Mouse (Mus musculus) Muller cell, postnatal 12 days (primary cell): Measurements from ENCODE around the gene Vwc2.
A peak's percentile ranks its signal among the peaks of the same experiment; 100 is the strongest.

ENCODE experiments used
- DNase-seq: peaks from one replicate; pipeline ENCODE4 v3.0.0-alpha.2; 2015; ENCODE audit errors: inconsistent ontology term

Vwc2 gene

DNA sequence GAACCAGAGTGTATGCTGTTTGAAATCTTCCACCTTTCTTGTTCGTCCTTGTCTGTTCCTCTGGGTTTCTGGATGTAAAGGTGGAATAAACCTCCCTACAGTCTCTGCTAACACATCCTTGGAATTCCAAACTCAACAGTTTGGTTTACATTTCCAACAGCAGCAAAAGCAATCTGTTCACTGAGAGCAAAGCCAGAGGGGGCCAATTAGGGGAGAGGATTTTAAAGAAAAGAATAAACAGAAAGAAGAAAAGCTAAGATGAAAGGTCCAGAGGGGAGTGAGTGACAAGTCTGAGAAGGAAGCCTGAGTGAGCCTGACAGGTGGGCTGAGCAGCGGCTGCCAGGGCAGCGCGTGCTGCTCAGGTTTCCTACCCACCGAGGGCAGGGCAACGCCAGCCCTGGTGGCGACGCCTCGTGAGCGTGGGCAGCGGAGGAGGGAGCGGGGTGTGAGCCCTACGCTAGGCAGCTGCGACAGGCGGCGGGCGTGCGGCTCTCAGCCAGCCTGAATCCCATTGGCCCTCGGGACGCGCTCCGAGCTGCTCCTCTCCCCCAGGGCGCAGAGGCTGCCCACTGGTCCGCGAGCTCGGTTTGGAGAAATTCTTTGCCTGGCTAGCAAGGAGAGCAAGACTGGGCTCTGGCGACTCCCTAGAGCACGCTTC, at the start of gene Vwc2:
Gene Vwc2, plus strand, starts transcription at position 648 of the 658 bp plus-strand sequence.
- DNase-seq = peak; percentile 62

- DNase-seq = peak; percentile 3
Observed at GRCm38 (mm10) chr11:11088162-11088756, 25.8 kb upstream of the Vwc2 start.

DNA sequence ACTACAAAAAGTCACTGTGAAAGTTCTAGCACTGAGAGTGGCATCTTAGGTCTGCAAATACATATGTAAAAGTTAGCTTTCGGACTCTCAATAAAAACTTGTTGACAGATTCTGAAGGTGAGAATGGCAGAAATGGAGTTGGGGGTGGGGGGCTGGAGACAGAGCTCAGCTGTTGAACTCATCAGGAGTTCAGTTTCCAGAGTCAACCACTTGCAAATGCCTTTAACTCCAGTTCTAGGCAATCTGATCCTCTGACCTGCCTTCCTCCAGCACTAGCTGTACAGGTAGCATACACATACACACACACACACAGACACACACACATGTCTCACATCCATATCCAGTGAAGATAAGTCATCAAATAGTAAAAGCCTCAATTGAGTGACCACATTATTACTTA, 16.4 kb upstream of the Vwc2 start:
- DNase-seq = no peak

- DNase-seq = no peak
Observed at GRCm38 (mm10) chr11:11098282-11098681, 15.7 kb upstream of the Vwc2 start.

DNA sequence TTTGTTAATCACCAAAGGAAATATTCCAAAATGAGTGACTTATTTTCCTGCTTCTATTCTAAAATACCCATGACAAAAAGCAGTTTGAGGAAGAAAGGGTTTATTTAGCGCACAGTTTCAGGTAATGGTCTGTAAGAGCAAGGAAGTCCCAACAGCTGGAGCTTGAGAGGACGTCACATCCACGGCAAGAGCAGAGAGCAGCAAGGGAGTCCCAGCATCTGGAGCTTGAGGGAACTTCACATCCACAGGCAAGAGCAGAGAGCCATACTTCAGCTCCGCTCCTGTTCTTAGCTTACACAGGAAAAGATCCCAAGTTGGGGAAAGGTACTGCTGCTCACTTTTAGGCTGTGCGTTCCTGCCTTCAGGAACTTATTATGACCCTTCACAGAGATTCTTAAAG, 15.0 kb upstream of the Vwc2 start:
- no peak for DNase-seq

DNA sequence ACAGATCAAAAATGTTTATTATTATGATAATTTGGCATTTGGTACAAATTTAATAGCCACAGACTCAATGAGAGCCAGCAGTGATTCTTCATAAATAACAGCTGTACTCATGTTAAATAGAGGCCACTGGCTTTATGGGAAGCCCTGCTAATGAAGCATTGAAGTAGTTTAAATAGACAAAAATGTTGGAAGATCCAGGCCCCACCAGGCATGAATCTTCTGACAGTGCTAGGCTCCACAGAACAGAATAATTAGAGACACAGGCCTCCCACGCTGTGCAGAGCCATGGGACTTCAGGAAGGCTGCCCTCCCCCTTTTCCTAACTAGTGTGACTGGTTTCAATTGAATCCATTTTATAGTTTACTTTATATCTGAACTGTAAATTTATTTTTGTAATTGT, 11.8 kb upstream of the Vwc2 start:
- no peak for DNase-seq

- DNase-seq = peak; percentile 73
Observed at GRCm38 (mm10) chr11:11102620-11103019, 11.4 kb upstream of the Vwc2 start.

- DNase-seq = no peak
Observed at GRCm38 (mm10) chr11:11108922-11109321, 5.1 kb upstream of the Vwc2 start.

DNA sequence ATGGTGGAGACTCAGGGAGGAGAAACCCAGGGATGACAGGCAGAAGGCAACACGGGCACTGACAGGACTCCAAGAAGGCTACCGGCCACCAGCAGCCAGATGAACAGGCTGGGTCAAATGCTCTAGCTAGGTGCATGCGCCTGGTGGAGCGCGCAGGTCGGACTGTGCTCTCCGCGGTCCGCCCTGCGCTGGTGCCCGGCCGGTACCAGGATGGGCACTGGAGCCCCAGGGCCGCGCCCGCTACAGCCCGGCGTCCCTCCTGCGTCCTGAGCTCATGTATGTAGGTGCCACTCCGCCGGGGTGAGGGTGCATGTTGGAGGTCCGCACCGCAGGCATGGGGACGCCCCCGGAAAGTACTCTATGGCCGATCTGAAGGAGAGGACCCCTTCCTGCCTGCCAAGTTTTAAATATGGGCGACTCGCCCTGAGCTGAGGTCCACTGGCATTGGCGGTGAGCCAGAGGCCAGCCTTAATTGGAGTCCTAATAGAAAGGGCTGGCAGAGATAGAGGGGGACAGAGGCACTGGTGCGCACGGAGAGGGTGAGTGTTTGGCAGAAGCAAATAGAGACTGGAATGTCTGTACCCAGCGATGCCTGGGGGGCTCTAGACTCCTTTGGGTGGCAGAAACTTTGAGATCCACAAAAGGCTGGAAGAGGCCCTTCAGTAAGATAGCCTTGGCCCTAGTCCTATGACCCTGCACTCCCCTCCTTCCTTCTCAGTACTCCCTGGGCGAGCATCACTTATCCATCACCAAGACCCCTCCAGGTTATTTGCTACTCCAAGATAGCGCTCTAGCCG, 409 bp downstream of the Vwc2 start:
- DNase-seq = peak; percentile 43

GRCm38 (mm10) chr11:11115031-11115647, 1.1 kb downstream of the Vwc2 start:
- DNase-seq = no peak

DNA sequence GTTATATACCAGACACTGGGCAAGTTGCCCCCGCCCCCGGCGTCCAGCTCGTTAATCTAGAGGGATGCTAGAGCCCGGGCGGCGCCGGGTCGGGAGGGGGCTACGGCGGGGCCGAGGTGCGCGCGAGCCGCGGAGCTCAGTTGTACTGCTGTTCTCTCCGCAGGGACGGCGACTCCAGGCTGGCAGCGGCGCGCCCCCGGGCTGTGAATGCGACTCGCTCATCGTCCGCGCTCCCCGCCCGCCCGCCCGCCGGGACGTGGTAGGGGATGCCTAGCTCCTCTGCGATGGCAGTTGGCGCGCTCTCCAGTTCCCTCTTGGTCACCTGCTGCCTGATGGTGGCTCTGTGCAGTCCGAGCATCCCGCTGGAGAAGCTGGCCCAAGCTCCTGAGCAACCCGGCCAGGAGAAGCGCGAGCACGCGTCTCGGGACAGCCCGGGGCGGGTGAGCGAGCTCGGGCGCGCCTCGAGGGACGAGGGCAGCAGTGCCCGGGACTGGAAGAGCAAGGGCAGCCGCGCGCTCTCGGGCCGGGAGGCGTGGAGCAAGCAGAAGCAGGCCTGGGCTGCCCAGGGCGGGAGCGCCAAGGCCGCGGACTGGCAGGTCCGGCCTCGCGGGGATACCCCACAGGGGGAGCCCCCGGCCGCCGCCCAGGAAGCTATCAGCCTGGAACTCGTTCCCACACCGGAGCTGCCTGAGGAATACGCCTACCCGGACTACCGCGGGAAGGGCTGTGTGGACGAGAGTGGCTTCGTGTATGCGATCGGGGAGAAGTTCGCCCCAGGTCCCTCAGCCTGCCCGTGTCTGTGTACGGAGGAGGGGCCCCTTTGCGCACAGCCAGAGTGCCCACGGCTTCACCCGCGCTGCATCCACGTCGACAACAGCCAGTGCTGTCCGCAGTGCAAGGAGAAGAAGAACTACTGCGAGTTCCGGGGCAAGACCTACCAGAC, 1.9 kb downstream of the Vwc2 start:
- peak; percentile 68 for DNase-seq

GRCm38 (mm10) chr11:11116736-11117135, 2.7 kb downstream of the Vwc2 start:
- DNase-seq = no peak

DNA sequence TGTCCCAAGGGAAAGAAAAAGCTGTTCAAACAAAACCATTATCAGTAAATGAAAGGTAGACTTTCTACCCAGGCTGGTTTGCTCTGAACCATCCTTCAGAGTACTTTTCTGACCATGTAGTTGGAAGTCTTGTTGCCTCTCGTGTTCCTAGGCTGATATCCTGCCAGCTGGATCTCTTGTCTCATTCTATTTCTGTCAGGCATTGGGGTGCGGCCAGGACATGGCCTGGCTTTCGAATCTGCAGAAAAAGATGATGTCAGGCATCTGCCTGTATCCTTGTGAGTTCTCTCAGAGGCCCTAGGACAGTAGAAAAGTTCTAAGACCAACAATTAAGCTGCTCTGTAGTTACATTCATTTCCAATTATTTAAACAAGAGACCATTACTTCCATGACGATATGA, 8.8 kb downstream of the Vwc2 start:
- DNase-seq = no peak

GRCm38 (mm10) chr11:11131414-11132077, 17.5 kb downstream of the Vwc2 start:
- peak; percentile 68 for DNase-seq

DNA sequence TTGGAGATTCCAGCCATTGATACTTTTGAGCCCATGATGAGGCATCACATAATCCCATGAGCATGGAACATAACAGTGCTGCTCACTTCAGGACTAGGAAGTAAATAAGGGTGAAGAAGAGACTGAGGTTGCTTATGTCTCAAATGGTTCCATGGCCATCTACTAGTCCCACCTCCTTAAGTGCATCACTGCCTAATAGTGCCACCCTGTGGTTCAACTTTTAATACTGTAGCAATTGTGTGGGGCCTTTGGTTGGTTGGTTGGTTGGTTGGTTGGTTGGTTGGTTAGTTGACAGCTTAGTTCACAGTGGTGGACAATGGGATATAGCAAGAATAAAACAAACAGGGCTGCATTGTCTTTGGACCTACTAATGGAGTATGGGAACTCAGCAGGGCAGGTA, 26.6 kb downstream of the Vwc2 start:
- no peak for DNase-seq

GRCm38 (mm10) chr11:11152681-11153080, 38.7 kb downstream of the Vwc2 start:
- no peak for DNase-seq

DNA sequence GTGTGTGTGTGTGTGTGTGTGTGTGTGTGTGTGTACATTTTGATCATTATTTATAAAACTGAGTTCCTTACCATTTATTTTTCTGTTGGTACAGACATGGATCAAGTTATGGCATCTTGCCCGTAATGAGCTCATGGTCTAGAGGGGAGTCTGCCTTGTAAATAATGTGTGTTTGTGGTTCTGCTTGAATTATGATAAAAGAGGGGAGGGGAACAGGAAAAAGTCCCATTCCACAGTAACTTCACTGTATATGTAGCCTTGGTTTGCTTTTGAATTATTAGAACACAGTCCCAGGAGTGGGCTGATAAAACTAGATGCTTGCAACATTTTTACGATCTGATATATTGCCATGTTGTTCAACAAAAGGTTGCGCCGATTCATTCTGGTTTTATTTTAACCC, 57.4 kb downstream of the Vwc2 start:
- DNase-seq = no peak

GRCm38 (mm10) chr11:11175259-11175658, 61.2 kb downstream of the Vwc2 start:
- no peak for DNase-seq

GRCm38 (mm10) chr11:11182705-11183104, 68.7 kb downstream of the Vwc2 start:
- DNase-seq = no peak

DNA sequence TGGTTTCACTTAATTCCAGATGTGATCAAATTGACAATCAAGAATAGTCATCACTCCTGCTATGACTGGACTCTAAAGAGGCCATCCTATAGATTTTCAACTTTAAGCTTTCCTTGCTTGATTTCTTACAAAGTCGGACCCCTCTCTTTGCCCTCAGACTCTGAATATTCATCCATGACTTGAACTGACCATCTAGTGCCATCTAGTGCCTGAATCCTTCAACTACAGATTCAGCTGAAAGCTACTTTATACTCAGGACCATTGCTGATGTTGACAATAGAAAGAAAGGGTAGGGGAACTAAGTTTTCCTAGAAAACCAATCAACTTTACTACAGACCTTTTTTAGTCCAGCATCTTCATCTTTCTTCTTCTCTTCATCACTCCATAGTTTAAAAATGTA, 109.1 kb downstream of the Vwc2 start:
- DNase-seq = peak; percentile 1

DNA sequence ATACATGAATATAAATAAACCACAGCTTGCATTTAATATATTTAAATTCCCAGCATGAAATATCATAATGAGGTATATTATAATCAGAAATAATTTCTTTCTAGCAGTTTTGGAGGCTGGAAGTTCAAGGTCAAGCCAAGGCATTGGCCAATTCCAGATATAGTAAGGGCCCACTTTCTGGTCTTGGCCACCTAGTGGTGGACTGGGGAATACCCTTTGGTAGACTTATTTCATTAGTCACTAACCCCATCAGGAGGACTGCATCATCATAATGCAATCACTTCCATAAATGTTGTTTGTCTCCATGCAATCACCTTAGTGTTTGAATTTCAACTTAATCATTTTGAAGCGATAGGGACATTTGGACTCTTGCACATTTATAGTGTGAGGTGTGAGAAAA, 125.3 kb downstream of the Vwc2 start:
- DNase-seq = no peak
